Mouse (Mus musculus): ENCODE measurements around the gene Gm20388. TPM values are rescaled to one million over a fixed set of nuclear protein-coding genes. Genes with fewer than 3 reads are reported as not detected.

Gm20388 gene
- polyA plus RNA-seq, 1 experiment = not detected

GRCm38 (mm10) chr8:124193992-124194391 is 4283.4 kb downstream of the Gm20388 start:
- Histone ChIP-seq H3K4me1 (ENCODE audit: control insufficient read depth, insufficient read depth, low read length) (peaks cover 26% of the 10 kb centered on the region), H3K4me3 (ENCODE audit: insufficient read depth, low read depth, low read length) (no peak overlapping the region), H3K27ac (ENCODE audit: insufficient read depth, low read depth, low read length) (no peak overlapping the region)
- 63% methylated on average over 5 of the region's 5 CpGs for WGBS
- TF ChIP-seq CTCF (IDR thresholded peaks at IDR 0.05; ENCODE audit: insufficient read depth, low read depth, low read length) (no peak), POLR2A (IDR thresholded peaks at IDR 0.05; ENCODE audit: insufficient read depth, low read depth, low read length) (no peak)

- 32% methylated on average over 5 of the region's 5 CpGs for WGBS
- Histone ChIP-seq H3K4me1 (ENCODE audit: control insufficient read depth, insufficient read depth, low read length) (peaks cover 29% of the 10 kb centered on the region), H3K27ac (ENCODE audit: insufficient read depth, low read depth, low read length) (no peak overlapping the region), H3K4me3 (ENCODE audit: insufficient read depth, low read depth, low read length) (no peak overlapping the region)
- TF ChIP-seq CTCF (IDR thresholded peaks at IDR 0.05; ENCODE audit: insufficient read depth, low read depth, low read length) = no peak
- TF ChIP-seq POLR2A (IDR thresholded peaks at IDR 0.05; ENCODE audit: insufficient read depth, low read depth, low read length) = no peak
Measured at GRCm38 (mm10) chr8:124196195-124196594, 4285.6 kb downstream of the Gm20388 start.

- TF ChIP-seq CTCF (IDR thresholded peaks at IDR 0.05; ENCODE audit: insufficient read depth, low read depth, low read length) (no peak), POLR2A (IDR thresholded peaks at IDR 0.05; ENCODE audit: insufficient read depth, low read depth, low read length) (no peak)
- H3K4me1 ChIP-seq (ENCODE audit: control insufficient read depth, insufficient read depth, low read length) = peaks cover 29% of the 10 kb centered on the region
- H3K4me3 ChIP-seq (ENCODE audit: insufficient read depth, low read depth, low read length) = no peak overlapping the region
- no peak overlapping the region for H3K27ac ChIP-seq (ENCODE audit: insufficient read depth, low read depth, low read length)
- 35% methylated on average over 5 of the region's 5 CpGs for WGBS
Measured at GRCm38 (mm10) chr8:124196797-124197196, 4286.2 kb downstream of the Gm20388 start.

GRCm38 (mm10) chr8:124198230-124198629 is 4287.6 kb downstream of the Gm20388 start:
- no peak for TF ChIP-seq POLR2A (IDR thresholded peaks at IDR 0.05; ENCODE audit: insufficient read depth, low read depth, low read length)
- no peak for TF ChIP-seq CTCF (IDR thresholded peaks at IDR 0.05; ENCODE audit: insufficient read depth, low read depth, low read length)
- 90% methylated on average over 7 of the region's 7 CpGs for WGBS
- Histone ChIP-seq H3K4me3 (ENCODE audit: insufficient read depth, low read depth, low read length) (no peak overlapping the region), H3K27ac (ENCODE audit: insufficient read depth, low read depth, low read length) (no peak overlapping the region), H3K4me1 (ENCODE audit: control insufficient read depth, insufficient read depth, low read length) (peaks cover 24% of the 10 kb centered on the region)

- WGBS = 54% methylated on average over 7 of the region's 7 CpGs
- peaks cover 21% of the 10 kb centered on the region for H3K4me1 ChIP-seq (ENCODE audit: control insufficient read depth, insufficient read depth, low read length)
- TF ChIP-seq POLR2A (IDR thresholded peaks at IDR 0.05; ENCODE audit: insufficient read depth, low read depth, low read length) (no peak), CTCF (IDR thresholded peaks at IDR 0.05; ENCODE audit: insufficient read depth, low read depth, low read length) (no peak)
Measured at GRCm38 (mm10) chr8:124200400-124200799, 4289.8 kb downstream of the Gm20388 start.

GRCm38 (mm10) chr8:124201706-124202105 is 4291.1 kb downstream of the Gm20388 start:
- H3K4me3 ChIP-seq (ENCODE audit: insufficient read depth, low read depth, low read length) = no peak overlapping the region
- WGBS = 90% methylated on average over 8 of the region's 8 CpGs
- peaks cover 11% of the 10 kb centered on the region for H3K4me1 ChIP-seq (ENCODE audit: control insufficient read depth, insufficient read depth, low read length)
- no peak overlapping the region for H3K27ac ChIP-seq (ENCODE audit: insufficient read depth, low read depth, low read length)
- TF ChIP-seq POLR2A (IDR thresholded peaks at IDR 0.05; ENCODE audit: insufficient read depth, low read depth, low read length) = no peak
- no peak for TF ChIP-seq CTCF (IDR thresholded peaks at IDR 0.05; ENCODE audit: insufficient read depth, low read depth, low read length)

More at GRCm38 (mm10) chr8:124200400-124200799, 4289.8 kb downstream of the Gm20388 start:
- Histone ChIP-seq H3K27ac (ENCODE audit: insufficient read depth, low read depth, low read length) (no peak overlapping the region), H3K4me3 (ENCODE audit: insufficient read depth, low read depth, low read length) (no peak overlapping the region)

GRCm38 (mm10) chr8:124202895-124203294 is 4292.3 kb downstream of the Gm20388 start:
- no peak for TF ChIP-seq POLR2A (IDR thresholded peaks at IDR 0.05; ENCODE audit: insufficient read depth, low read depth, low read length)
- Histone ChIP-seq H3K4me3 (ENCODE audit: insufficient read depth, low read depth, low read length) (no peak overlapping the region), H3K4me1 (ENCODE audit: control insufficient read depth, insufficient read depth, low read length) (peaks cover 11% of the 10 kb centered on the region), H3K27ac (ENCODE audit: insufficient read depth, low read depth, low read length) (no peak overlapping the region)
- WGBS = 95% methylated on average over 5 of the region's 5 CpGs

GRCm38 (mm10) chr8:124204001-124204601 is 4293.5 kb downstream of the Gm20388 start:
- peaks cover 11% of the 10 kb centered on the region for H3K4me1 ChIP-seq (ENCODE audit: control insufficient read depth, insufficient read depth, low read length)
- no peak for TF ChIP-seq POLR2A (IDR thresholded peaks at IDR 0.05; ENCODE audit: insufficient read depth, low read depth, low read length)
- no peak for TF ChIP-seq CTCF (IDR thresholded peaks at IDR 0.05; ENCODE audit: insufficient read depth, low read depth, low read length)
- H3K27ac ChIP-seq (ENCODE audit: insufficient read depth, low read depth, low read length) = no peak overlapping the region
- H3K4me3 ChIP-seq (ENCODE audit: insufficient read depth, low read depth, low read length) = no peak overlapping the region
- WGBS = 53% methylated on average over 13 of the region's 13 CpGs

GRCm38 (mm10) chr8:124212148-124212547 is 4301.5 kb downstream of the Gm20388 start:
- WGBS = 69% methylated on average over 2 of the region's 2 CpGs
- TF ChIP-seq POLR2A (IDR thresholded peaks at IDR 0.05; ENCODE audit: insufficient read depth, low read depth, low read length) (no peak), CTCF (IDR thresholded peaks at IDR 0.05; ENCODE audit: insufficient read depth, low read depth, low read length) (no peak)
- no peaks in the 10 kb centered on the region for H3K4me1 ChIP-seq (ENCODE audit: control insufficient read depth, insufficient read depth, low read length)

GRCm38 (mm10) chr8:124216951-124217350 is 4306.3 kb downstream of the Gm20388 start:
- Histone ChIP-seq H3K27ac (ENCODE audit: insufficient read depth, low read depth, low read length) (no peak overlapping the region), H3K4me1 (ENCODE audit: control insufficient read depth, insufficient read depth, low read length) (no peaks in the 10 kb centered on the region), H3K4me3 (ENCODE audit: insufficient read depth, low read depth, low read length) (no peak overlapping the region)
- TF ChIP-seq POLR2A (IDR thresholded peaks at IDR 0.05; ENCODE audit: insufficient read depth, low read depth, low read length) (no peak), CTCF (IDR thresholded peaks at IDR 0.05; ENCODE audit: insufficient read depth, low read depth, low read length) (no peak)

More at GRCm38 (mm10) chr8:124212148-124212547, 4301.5 kb downstream of the Gm20388 start:
- Histone ChIP-seq H3K4me3 (ENCODE audit: insufficient read depth, low read depth, low read length) (no peak overlapping the region), H3K27ac (ENCODE audit: insufficient read depth, low read depth, low read length) (no peak overlapping the region)

All from olfactory bulb, adult 2 months (tissue).